Mouse (Mus musculus): ENCODE measurements at regions not wholly inside any gene's neighbourhood (a gene's known extent, or its start where the extent isn't known, plus 50 kb on each side); places are given as distances from the start of the nearest gene placed in this dataset.

GRCm38 (mm10) chr12:110059321-110059720 lies 219.5 kb upstream of the Dio3 start:
- TF ChIP-seq CTCF (IDR thresholded peaks at IDR 0.05; ENCODE audit: borderline replicate concordance, control insufficient read depth, extremely low read depth, insufficient read depth, low read length, poor library complexity) (no peak), POLR2A (IDR thresholded peaks at IDR 0.05; ENCODE audit: control insufficient read depth, extremely low read depth, insufficient read depth, low read length, poor library complexity) (no peak)

Measured in thymus, adult 2 months (tissue).